Mouse (Mus musculus): ENCODE data around the gene Galnt9.

DNA sequence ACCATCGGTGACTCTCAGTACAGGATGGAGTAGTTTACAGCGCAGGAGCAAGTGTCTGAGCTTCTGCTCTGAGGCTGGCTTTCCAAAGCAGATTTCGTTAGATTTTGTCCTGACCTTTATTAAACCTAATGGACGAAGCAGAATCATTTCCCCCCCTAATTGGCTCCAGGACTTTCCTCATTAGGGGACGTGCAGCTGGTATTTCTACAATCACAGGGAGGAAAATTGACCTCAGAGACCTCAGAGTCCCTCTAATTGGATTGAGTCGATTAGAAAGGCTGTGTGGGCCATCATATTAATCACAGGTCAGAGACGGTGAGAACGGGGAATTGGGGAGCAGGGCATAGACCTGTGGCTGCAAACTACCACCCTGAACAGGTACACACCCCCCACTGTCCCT lies 64.8 kb downstream of the Galnt9 start:
- no peak for TF ChIP-seq CTCF (IDR thresholded peaks at IDR 0.05; ENCODE audit: borderline replicate concordance, insufficient read depth, low read length)
- no peak for TF ChIP-seq POLR2A (IDR thresholded peaks at IDR 0.05; ENCODE audit: low read depth, low read length)
